Mouse (Mus musculus) liver, embryonic 16.5 days (tissue): ENCODE data around the gene Fgf18. TPM values are rescaled to one million over a fixed set of nuclear protein-coding genes. Genes with fewer than 3 reads are reported as not detected.

Experiments
- ATAC-seq: fragments of 200-750 bp; cut with Nextera tagmentation; 2 replicates; pipeline ENCODE4 v1.8.0; 2017; ENCODE audit warnings: low read depth, mild to moderate bottlenecking, moderate number of reproducible peaks, moderate library complexity
- H3K27ac ChIP-seq: fragments of 300-500 bp; sonication (generic); 2 replicates; pipeline ENCODE4 v1.5.1; 2014; ENCODE audit warnings: mild to moderate bottlenecking, low read length
- H3K27me3 ChIP-seq: fragments of 300-500 bp; sonication (generic); 2 replicates; pipeline ENCODE4 v1.6.1; 2014; ENCODE audit warnings: low read depth, low read length, mixed read lengths; ENCODE audit not compliant: control insufficient read depth, insufficient read depth
- H3K36me3 ChIP-seq: fragments of 300-500 bp; sonication (generic); 2 replicates; pipeline ENCODE4 v1.6.1; 2014; ENCODE audit warnings: mild to moderate bottlenecking; ENCODE audit not compliant: control insufficient read depth, insufficient read depth
- H3K4me1 ChIP-seq: fragments of 300-500 bp; sonication (generic); 2 replicates; pipeline ENCODE4 v1.6.1; 2014; ENCODE audit warnings: low read depth, low read length, mixed read lengths; ENCODE audit not compliant: control insufficient read depth
- H3K4me2 ChIP-seq: fragments of 300-500 bp; sonication (generic); 2 replicates; pipeline ENCODE4 v1.6.1; 2014; ENCODE audit warnings: low read depth, low read length, mixed read lengths
- H3K4me3 ChIP-seq: fragments of 300-500 bp; sonication (generic); 2 replicates; pipeline ENCODE4 v1.5.1; 2014; ENCODE audit warnings: low read depth, mild to moderate bottlenecking, low read length
- H3K9ac ChIP-seq: fragments of 300-500 bp; sonication (generic); 2 replicates; pipeline ENCODE4 v1.6.1; 2014; ENCODE audit warnings: low read depth, low read length
- H3K9me3 ChIP-seq: fragments of 300-500 bp; sonication (generic); replicated peaks from 2 replicates; pipeline ENCODE4 v1.6.1; 2016; ENCODE audit warnings: low read length; ENCODE audit not compliant: control insufficient read depth
- WGBS: fragments of 180-500 bp; shearing (Covaris S2); extraction: QIAGEN DNeasy Blood & Tissue Kit; methylation state at CpG from one replicate; pipeline ENCODE4 v1.1.7; 2014; ENCODE audit not compliant: insufficient replicate concordance; 5-methylcytosine and 5-hydroxymethylcytosine counted together
- polyA plus RNA-seq: library from polyadenylated mRNA; unstranded; fragments of >200 nt; fragmentation: Nextera tagmentation; extraction: Ambion mirVana; gene quantifications from 2 replicates; pipeline ENCODE4 v1.2.1, GENCODE M21; 2015

Fgf18 gene
- polyA plus RNA-seq, 1 experiment from 2014 or later, result 0.15 TPM

GRCm38 (mm10) chr11:33154459-33154858 lies 7.3 kb upstream of the Fgf18 start:
- no peak for ATAC-seq
- no peaks in the 10 kb centered on the region for H3K27me3 ChIP-seq
- no peak overlapping the region for H3K9ac ChIP-seq
- H3K36me3 ChIP-seq, result peaks cover 65% of the 10 kb centered on the region
- H3K4me3 ChIP-seq, result no peak overlapping the region
- H3K9me3 ChIP-seq, result no peaks in the 10 kb centered on the region
- no peak overlapping the region for H3K4me2 ChIP-seq
- H3K27ac ChIP-seq, result no peak overlapping the region
- no peaks in the 10 kb centered on the region for H3K4me1 ChIP-seq
- WGBS, result 77% methylated on average over 3 of the region's 3 CpGs

GRCm38 (mm10) chr11:33152997-33153396 lies 5.8 kb upstream of the Fgf18 start:
- peaks cover 2% of the 10 kb centered on the region for H3K4me1 ChIP-seq
- 72% methylated on average over 1 of the region's 1 CpGs for WGBS
- no peak overlapping the region for H3K4me3 ChIP-seq
- H3K4me2 ChIP-seq, result no peak overlapping the region
- H3K9me3 ChIP-seq, result no peaks in the 10 kb centered on the region
- H3K36me3 ChIP-seq, result peaks cover 57% of the 10 kb centered on the region
- H3K27ac ChIP-seq, result no peak overlapping the region
- ATAC-seq, result no peak
- no peak overlapping the region for H3K9ac ChIP-seq
- peaks cover 10% of the 10 kb centered on the region for H3K27me3 ChIP-seq

- no peak for ATAC-seq
- no peak overlapping the region for H3K4me3 ChIP-seq
- H3K4me2 ChIP-seq, result no peak overlapping the region
- no peaks in the 10 kb centered on the region for H3K9me3 ChIP-seq
- 60% methylated on average over 4 of the region's 4 CpGs for WGBS
- H3K4me1 ChIP-seq, result peaks cover 11% of the 10 kb centered on the region
- no peak overlapping the region for H3K27ac ChIP-seq
- H3K36me3 ChIP-seq, result peaks cover 48% of the 10 kb centered on the region
- peaks cover 23% of the 10 kb centered on the region for H3K27me3 ChIP-seq
- no peak overlapping the region for H3K9ac ChIP-seq
Observed at GRCm38 (mm10) chr11:33151780-33152145, 4.6 kb upstream of the Fgf18 start.

GRCm38 (mm10) chr11:33151128-33151779 lies 4.1 kb upstream of the Fgf18 start:
- Histone ChIP-seq H3K27ac (no peak overlapping the region), H3K4me1 (peaks cover 12% of the 10 kb centered on the region), H3K27me3 (peaks cover 28% of the 10 kb centered on the region), H3K36me3 (peaks cover 43% of the 10 kb centered on the region), H3K4me3 (no peak overlapping the region), H3K9me3 (no peaks in the 10 kb centered on the region), H3K4me2 (no peak overlapping the region), H3K9ac (no peak overlapping the region)
- ATAC-seq, result no peak
- 59% methylated on average over 3 of the region's 3 CpGs for WGBS

GRCm38 (mm10) chr11:33150364-33150763 lies 3.2 kb upstream of the Fgf18 start:
- no peak overlapping the region for H3K4me2 ChIP-seq
- H3K9me3 ChIP-seq, result no peaks in the 10 kb centered on the region
- no peak overlapping the region for H3K4me3 ChIP-seq
- H3K27ac ChIP-seq, result no peak overlapping the region
- H3K9ac ChIP-seq, result no peak overlapping the region
- peaks cover 38% of the 10 kb centered on the region for H3K36me3 ChIP-seq
- no peak for ATAC-seq
- peaks cover 37% of the 10 kb centered on the region for H3K27me3 ChIP-seq
- H3K4me1 ChIP-seq, result peaks cover 12% of the 10 kb centered on the region

- no peak for ATAC-seq
- Histone ChIP-seq H3K9me3 (no peaks in the 10 kb centered on the region), H3K4me2 (no peak overlapping the region), H3K4me1 (peaks cover 12% of the 10 kb centered on the region), H3K9ac (no peak overlapping the region), H3K4me3 (no peak overlapping the region), H3K27me3 (peaks cover 46% of the 10 kb centered on the region), H3K36me3 (peaks cover 34% of the 10 kb centered on the region), H3K27ac (no peak overlapping the region)
Observed at GRCm38 (mm10) chr11:33149453-33149852, 2.3 kb upstream of the Fgf18 start.

- Histone ChIP-seq H3K4me2 (no peak overlapping the region), H3K9ac (no peak overlapping the region), H3K36me3 (peaks cover 30% of the 10 kb centered on the region), H3K4me1 (peaks cover 12% of the 10 kb centered on the region), H3K9me3 (no peaks in the 10 kb centered on the region), H3K27ac (no peak overlapping the region), H3K27me3 (peaks cover 49% of the 10 kb centered on the region), H3K4me3 (no peak overlapping the region)
- WGBS, result 15% methylated on average over 3 of the region's 3 CpGs
- no peak for ATAC-seq
Observed at GRCm38 (mm10) chr11:33149088-33149436, 1.9 kb upstream of the Fgf18 start.

GRCm38 (mm10) chr11:33148338-33149087 lies 1.3 kb upstream of the Fgf18 start:
- Histone ChIP-seq H3K4me1 (peaks cover 12% of the 10 kb centered on the region), H3K9me3 (no peaks in the 10 kb centered on the region), H3K27ac (no peak overlapping the region), H3K4me2 (peak overlapping the region; percentile 61), H3K9ac (no peak overlapping the region), H3K36me3 (peaks cover 26% of the 10 kb centered on the region), H3K4me3 (peak overlapping the region; percentile 40), H3K27me3 (peaks cover 54% of the 10 kb centered on the region)
- ATAC-seq, result peak; percentile 63
- WGBS, result 4% methylated on average over 23 of the region's 23 CpGs

GRCm38 (mm10) chr11:33147572-33148337 lies 555 bp upstream of the Fgf18 start:
- H3K4me2 ChIP-seq, result peak overlapping the region; percentile 61
- WGBS, result under 1% methylated on average over 84 of the region's 85 CpGs
- peaks cover 12% of the 10 kb centered on the region for H3K4me1 ChIP-seq
- H3K27ac ChIP-seq, result no peak overlapping the region
- H3K9me3 ChIP-seq, result no peaks in the 10 kb centered on the region
- H3K36me3 ChIP-seq, result peaks cover 21% of the 10 kb centered on the region
- ATAC-seq, result peak; percentile 39
- no peak overlapping the region for H3K9ac ChIP-seq
- H3K4me3 ChIP-seq, result peak overlapping the region; percentile 40
- H3K27me3 ChIP-seq, result peaks cover 61% of the 10 kb centered on the region
